Mouse (Mus musculus) megakaryocyte progenitor cell, adult 5-6 weeks (primary cell): ENCODE measurements around the gene Pigz. TPM values are rescaled to one million over a fixed set of nuclear protein-coding genes. Genes with fewer than 3 reads are reported as not detected.

Experiments used
- ATAC-seq: replicated peaks from 2 replicates; pipeline ENCODE4 v1.8.0; 2016; ENCODE audit warnings: mild to moderate bottlenecking, moderate TSS enrichment, inconsistent platforms; ENCODE audit not compliant: poor library complexity
- total RNA-seq, 2 experiments: library from RNA; stranded (forward) in 1 of 2; stranded (reverse) in 1 of 2; fragments of 157-497, 149-512 nt in 1 of 2; fragments of 200-1000 nt in 1 of 2; gene quantifications; 2 replicates each; pipeline versions ENCODE4 v1.2.3 to v1.2.4; 2015 to 2017

The Pigz gene
- total RNA-seq, 2 experiments from 2014 or later, result not detected

- no peak for ATAC-seq
Observed at GRCm38 (mm10) chr16:31993195-31993594, 59.5 kb downstream of the Pigz start.

- ATAC-seq, result no peak
Observed at GRCm38 (mm10) chr16:31993946-31994345, 60.3 kb downstream of the Pigz start.

Other genes starting within 250 kb of the Pigz start
- gene Meltf, start 55.0 kb upstream of the Pigz start, total RNA-seq (2015), result not detected in 2 replicates
- gene Meltf, start 55.0 kb upstream of the Pigz start, total RNA-seq (2017), result not detected in 2 replicates
- gene 0610012G03Rik, start 14.6 kb downstream of the Pigz start, total RNA-seq (2015), result 22.7 and 28.3 TPM in 2 replicates
- gene 0610012G03Rik, start 14.6 kb downstream of the Pigz start, total RNA-seq (2017), result 10.3 and 14.1 TPM in 2 replicates
- gene Ncbp2, start 14.7 kb downstream of the Pigz start, total RNA-seq (2015), result 39.7 and 43.1 TPM in 2 replicates
- 48.3 and 51.4 TPM in 2 replicates for gene Ncbp2, start 14.7 kb downstream of the Pigz start, total RNA-seq (2017)
- gene Senp5, start 69.4 kb downstream of the Pigz start, total RNA-seq (2015), result 20.2 and 22.9 TPM in 2 replicates
- gene Senp5, start 69.4 kb downstream of the Pigz start, total RNA-seq (2017), result 20.3 and 21.0 TPM in 2 replicates
- gene Pak2, start 145.5 kb downstream of the Pigz start, total RNA-seq (2015), result 60.6 and 61.9 TPM in 2 replicates
- gene Pak2, start 145.5 kb downstream of the Pigz start, total RNA-seq (2017), result 52.4 and 58.2 TPM in 2 replicates
- gene Pigx, start 165.9 kb downstream of the Pigz start, total RNA-seq (2015), result 95.8 and 106 TPM in 2 replicates
- 49.1 and 57.9 TPM in 2 replicates for gene Pigx, start 165.9 kb downstream of the Pigz start, total RNA-seq (2017)
- gene Cep19, start 165.9 kb downstream of the Pigz start, total RNA-seq (2015), result 18.0 and 22.8 TPM in 2 replicates
- gene Cep19, start 165.9 kb downstream of the Pigz start, total RNA-seq (2017), result 29.0 and 30.7 TPM in 2 replicates
- gene Nrros, start 231.7 kb downstream of the Pigz start, total RNA-seq (2015), result 180 and 190 TPM in 2 replicates
- gene Nrros, start 231.7 kb downstream of the Pigz start, total RNA-seq (2017), result 116 and 133 TPM in 2 replicates
- gene Bex6, start 246.0 kb downstream of the Pigz start, total RNA-seq (2015), result 103 and 110 TPM in 2 replicates
- gene Bex6, start 246.0 kb downstream of the Pigz start, total RNA-seq (2017), result 81.8 and 101 TPM in 2 replicates